Mouse (Mus musculus) adrenal gland, postnatal 14 days (tissue): ENCODE data around the gene Tbcd. TPM values are rescaled to one million over a fixed set of nuclear protein-coding genes. Genes with fewer than 3 reads are reported as not detected.
A peak's percentile ranks its signal among the peaks of the same experiment; 100 is the strongest.

Source experiments
- DNase-seq: peaks from one replicate; pipeline ENCODE4 v3.0.0; 2021; ENCODE audit warnings: mixed read lengths
- total RNA-seq: library from RNA; stranded (reverse); gene quantifications from 2 replicates; pipeline ENCODE4 v1.2.3, GENCODE M21; 2021

Tbcd gene
- total RNA-seq, 1 experiment from 2014 or later: 31.6 TPM

DNA sequence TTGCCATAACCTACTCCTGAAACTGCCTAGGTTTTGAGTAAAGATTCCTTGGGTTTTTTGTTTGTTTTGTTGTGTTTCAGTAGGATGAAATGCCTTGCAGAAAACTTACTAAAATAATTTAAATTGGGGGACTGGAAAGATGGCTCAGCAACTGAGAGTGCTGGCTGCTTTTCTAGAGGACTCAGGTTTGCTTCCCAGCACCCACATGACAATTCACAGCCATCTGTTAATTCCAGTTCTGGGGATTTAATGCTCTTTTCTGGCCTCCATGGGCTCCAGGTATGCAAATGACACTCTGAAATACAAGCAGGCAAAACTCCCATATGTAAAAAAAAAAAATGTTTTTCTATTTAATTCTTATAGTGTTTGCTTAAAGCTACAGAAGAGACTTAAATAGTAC lies 130.1 kb downstream of the Tbcd start:
- no peak for DNase-seq

DNA sequence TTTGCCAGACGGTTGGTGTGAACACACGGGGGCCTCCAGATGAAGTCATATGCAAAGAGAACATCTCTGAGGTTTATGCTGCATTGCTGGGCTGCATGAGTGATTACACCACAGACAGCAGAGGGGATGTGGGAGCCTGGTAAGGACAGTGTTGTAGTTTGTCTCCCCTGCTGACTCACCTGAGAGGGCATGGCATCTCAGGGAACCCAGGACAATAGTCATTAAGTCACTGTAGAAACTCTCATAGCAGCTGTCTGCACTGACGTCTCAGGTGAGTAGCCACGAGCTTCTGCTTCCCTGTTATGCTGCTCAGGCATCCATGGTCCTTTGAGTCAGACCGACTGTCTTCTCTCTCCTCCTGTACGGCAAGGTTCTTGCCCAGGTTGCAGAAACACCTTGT lies 145.5 kb downstream of the Tbcd start:
- DNase-seq: no peak

DNA sequence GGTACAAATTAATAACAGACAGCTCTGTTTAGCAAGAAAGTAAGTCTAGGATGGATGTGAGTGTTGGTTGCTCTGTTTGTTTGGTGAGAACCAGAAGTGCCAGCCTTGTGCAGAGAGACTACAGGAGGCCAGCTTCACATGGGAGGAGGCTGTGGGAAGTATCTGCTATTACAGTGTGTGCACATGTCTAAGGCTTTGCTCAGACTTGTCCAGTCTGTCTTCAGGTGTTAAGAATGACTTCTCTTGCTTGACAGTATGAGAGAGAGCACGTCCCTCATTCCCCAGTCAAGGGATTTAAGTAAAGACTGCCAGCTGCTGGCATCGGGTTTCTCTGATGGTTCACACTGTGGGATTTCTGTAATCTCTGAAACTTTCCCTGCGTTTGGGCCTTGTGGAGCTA lies 149.7 kb downstream of the Tbcd start:
- DNase-seq: no peak

DNA sequence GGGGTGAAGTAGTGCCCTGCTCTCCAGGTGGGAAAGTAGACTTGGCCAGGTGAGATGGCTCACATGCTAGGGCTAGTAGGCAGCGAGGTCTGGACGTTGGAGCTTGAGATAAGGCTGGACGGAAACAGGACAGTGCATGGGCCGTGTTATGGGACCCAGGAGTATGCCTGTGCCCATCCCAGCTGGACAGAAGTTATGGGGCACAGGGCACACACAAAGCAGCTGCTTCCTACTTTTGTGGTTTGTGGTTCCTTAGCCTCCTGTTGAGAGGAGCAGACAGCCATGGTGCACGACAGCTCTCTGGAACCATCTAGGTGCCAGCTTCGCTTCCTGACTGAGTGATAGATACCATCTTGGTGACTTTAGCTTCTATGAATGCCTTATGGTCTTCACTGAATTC lies 153.9 kb downstream of the Tbcd start:
- no peak for DNase-seq

DNA sequence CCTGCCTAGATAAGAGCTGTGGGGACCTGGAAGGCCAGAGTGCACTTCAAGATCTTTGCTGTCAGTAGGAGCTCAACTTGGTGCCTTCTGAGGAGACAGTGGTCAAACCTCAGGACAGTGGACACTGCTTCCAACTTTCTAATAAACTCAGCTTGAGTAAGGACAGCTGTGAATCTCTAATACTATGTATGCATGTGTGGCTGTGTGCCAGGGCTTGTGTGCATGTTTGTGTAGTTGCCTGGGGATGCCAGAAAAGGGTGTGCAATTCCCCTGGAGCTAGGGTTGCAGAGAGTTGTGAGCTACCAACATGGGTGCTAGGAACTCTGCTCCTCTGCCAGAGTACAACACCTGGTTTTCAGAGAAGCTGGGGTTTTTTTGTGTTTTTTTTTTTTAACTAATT lies 159.2 kb downstream of the Tbcd start:
- no peak for DNase-seq

GRCm38 (mm10) chr11:121615961-121616485 lies 164.3 kb downstream of the Tbcd start:
- peak; percentile 27 for DNase-seq

GRCm38 (mm10) chr11:121616501-121616900 lies 164.8 kb downstream of the Tbcd start:
- DNase-seq: no peak

- no peak for DNase-seq
Measured at GRCm38 (mm10) chr11:121617371-121617770, 165.6 kb downstream of the Tbcd start.

DNA sequence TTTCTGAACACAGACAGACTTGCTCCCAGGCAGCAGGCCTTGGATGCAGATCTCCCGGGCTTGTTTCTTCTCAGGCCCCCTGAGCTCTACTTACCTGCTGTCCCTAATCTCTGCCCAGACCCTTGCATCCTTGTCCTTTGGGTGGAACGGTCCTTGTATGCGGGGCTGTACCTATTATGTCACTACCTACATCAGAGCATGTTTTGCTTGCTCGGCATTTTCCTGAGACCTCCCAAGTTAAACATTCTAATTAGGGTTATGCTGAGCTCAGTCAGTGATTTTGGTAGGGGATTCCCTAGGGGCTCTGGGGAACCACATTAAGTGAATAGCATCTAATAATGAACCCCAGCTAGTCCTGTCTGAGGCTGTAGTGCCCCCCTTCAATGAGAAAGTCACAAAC lies 173.3 kb downstream of the Tbcd start:
- no peak for DNase-seq

DNA sequence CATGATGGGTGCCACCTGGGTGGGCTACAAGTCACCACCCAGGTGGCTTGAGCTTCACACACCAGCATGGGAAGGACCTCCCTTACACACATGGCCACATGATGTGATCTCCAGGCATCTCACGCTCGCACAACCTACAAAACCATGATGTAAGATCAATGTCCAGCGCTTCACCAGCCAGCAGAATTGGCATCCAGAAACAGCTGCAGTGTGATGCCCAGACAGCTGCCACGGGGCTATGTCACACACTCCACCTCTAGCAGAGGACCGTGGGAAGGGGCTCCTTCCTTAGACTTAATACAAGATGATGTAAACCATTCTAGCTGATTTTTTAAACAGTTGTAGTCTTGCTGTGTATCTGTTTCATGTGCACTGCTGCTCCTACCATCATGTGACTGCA lies 175.8 kb downstream of the Tbcd start:
- no peak for DNase-seq

DNA sequence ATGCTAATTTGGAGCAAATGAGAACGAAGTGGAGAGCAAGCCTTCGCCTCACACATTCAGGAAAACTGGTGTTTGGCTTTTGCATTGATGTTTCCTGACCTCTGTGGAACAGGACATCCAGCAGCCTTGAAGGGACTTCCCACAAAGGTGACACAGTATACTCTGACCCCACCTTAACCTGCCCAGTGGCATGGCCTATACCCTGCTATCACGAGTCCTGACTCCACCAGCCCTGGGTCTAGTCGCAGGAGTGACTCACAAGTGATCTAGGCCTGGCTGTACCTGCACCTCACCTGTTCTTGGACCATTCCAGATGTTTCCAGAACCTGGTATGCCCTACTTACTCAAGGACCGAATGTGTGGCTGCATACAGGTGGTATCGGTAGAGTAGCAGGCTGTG lies 177.8 kb downstream of the Tbcd start:
- DNase-seq: no peak

GRCm38 (mm10) chr11:121630406-121630805 lies 178.7 kb downstream of the Tbcd start:
- peak; percentile 34 for DNase-seq

DNA sequence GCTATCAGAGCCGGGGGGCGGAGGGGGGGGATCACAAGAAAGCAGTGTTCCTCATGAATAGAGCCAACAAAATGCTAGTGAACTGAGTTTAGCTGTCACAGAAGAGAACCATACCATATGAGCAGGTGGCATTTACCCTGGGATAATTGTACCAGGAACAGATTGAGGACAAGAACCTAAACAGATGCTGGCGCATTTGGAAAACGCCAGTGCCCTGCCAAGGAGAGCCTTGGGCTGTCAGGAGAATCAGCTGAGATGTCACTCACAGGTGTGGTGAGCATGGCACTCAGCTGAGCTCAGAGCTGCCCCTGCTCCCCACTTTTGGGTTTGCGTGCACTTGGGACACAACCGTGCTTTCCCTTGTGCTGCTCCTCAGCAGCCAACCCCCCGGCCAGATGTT lies 179.7 kb downstream of the Tbcd start:
- DNase-seq: no peak

DNA sequence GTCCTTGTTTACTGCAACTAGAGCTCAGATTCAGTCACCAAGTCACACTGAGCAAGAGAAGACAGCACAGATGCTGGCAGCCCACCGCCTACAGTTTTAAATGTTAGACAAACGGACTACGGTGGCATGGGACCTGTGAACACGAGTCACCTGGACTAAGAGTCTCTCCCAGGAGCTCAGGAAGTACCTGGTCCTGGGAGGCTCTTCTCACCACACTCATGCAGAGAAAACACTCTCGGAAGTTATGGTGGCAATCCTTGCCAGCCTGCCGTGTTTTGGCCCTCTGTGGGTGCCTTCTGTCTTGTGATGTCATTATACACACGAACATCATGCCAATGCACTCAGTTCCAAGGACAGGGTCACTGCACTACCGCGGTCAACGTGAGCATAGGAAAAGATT lies 184.9 kb downstream of the Tbcd start:
- DNase-seq: no peak

DNA sequence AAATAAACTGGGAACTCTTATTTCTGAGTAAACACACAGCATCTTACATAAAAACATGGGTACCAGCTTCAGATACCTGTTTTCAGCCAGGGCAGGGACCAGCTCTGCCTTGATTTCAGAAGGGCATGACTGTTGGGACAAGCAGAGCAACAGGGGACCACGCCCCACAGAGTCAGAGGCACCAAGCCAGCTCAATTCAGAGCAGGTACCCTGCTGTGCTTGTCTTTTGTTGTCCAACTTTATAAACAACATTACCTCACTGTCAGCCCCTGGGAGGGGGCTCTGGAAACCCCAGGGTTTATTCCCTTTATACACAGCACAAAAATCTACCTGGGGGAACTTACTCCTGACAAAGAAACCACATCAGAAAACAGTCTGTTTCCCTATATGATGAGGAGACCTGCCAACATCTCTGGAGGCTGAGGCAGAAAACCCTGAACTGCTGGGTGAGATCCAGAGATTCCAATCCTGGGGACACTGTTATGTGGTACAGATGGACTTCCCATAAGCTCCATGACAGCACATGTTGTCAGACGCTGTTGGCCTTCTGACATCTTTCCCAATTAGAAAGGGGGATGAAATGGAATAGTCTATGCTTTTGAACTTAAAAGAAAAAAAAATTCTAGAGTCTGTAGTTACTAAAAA lies 189.9 kb downstream of the Tbcd start:
- no peak for DNase-seq

DNA sequence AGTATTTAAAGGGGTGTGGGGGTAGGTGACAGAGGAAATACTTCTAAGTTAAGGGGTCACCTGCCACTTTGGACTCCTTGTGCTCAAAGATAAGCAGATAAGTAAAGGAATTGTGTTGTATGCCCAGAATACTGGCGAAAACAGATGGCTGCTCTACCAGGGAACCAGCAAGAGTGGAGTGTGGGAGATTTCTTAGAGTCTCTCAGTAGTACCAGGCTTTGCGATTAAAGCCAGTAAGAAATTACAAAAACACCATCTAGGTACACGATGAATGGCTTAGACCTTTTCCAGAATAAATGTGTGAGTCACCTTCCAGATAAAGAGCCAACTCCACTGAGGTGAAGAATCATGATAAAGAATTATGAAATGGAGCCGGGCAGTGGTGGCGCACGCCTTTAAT lies 193.6 kb downstream of the Tbcd start:
- DNase-seq: no peak

DNA sequence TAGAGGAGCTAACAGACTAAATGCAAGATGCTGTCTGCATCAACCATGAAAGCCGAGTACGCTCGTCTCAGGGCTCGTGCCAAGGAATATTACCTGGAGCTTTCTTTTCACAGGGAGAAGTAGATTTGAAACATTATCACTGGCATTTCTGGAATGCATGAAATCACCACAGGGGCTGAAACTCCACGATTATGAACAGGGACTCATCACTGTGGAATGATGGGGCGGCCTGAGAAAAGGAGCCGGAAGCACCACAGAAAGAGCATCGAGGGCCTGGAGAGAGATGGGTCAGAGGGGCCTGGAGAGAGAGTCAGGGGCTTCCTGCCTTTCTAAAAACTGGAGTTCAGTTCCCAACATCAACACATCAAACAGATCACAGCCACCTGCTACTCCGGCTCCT lies 195.6 kb downstream of the Tbcd start:
- no peak for DNase-seq

DNA sequence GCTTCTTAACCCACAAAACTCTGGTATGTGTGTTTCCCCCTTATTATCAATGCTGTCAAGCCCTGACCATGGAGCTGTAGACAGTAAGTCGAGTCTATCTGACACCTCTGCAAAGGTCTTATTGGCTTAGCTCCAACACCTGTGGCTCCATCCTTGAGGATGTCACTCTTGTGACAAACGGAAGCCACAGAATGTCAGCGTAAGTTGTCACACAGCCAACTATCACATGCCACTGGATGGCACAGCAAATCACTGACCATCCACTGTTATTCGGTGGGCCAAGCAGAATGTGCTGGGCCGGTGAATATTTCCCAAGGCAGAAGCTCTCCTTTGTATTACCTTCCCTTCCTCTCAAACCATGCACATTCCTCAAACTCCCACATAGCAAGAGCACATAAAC lies 196.4 kb downstream of the Tbcd start:
- no peak for DNase-seq

- peak; percentile 68 for DNase-seq
Measured at GRCm38 (mm10) chr11:121649900-121650299, 198.2 kb downstream of the Tbcd start.

DNA sequence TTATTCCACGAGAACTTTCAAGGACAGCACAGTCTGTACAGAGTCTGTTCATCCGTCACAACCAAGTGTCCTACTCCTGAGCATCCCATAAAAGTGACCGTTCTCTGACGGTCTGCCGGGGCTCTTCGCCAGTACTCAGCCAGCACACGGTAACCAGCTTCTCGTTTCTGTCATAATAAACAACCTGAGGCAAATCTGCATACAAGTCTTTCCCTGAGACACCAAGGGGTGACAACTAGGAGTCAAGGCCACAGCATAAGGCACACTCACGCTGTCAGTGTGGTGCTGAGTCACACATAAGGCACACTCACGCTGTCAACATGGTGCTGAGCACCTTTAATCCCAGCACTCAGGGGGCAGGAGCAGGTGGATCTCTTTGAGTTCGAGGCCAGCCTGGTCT lies 198.9 kb downstream of the Tbcd start:
- DNase-seq: no peak

- no peak for DNase-seq
Measured at GRCm38 (mm10) chr11:121651556-121651955, 199.8 kb downstream of the Tbcd start.

- peak; percentile 32 for DNase-seq
Measured at GRCm38 (mm10) chr11:121651983-121652382, 200.2 kb downstream of the Tbcd start.

GRCm38 (mm10) chr11:121652547-121653305 lies 201.0 kb downstream of the Tbcd start:
- DNase-seq: peak; percentile 86

- no peak for DNase-seq
Measured at GRCm38 (mm10) chr11:121653631-121654030, 201.9 kb downstream of the Tbcd start.
